Mouse (Mus musculus) cortical plate, adult 2 months (tissue): Measurements from ENCODE around the gene Uggt2. TPM values are rescaled to one million over a fixed set of nuclear protein-coding genes. Genes with fewer than 3 reads are reported as not detected.

Experiments used
- H3K27ac ChIP-seq: fragments of 200-500 bp; 2 replicates; pipeline ENCODE4 v1.5.1; 2012; ENCODE audit warnings: low read length, control low read depth, inconsistent platforms; ENCODE audit not compliant: insufficient read depth
- H3K4me1 ChIP-seq: fragments of 200-500 bp; 2 replicates; pipeline ENCODE4 v1.6.1; 2011; ENCODE audit warnings: low read length; ENCODE audit not compliant: control insufficient read depth, insufficient read depth
- H3K4me3 ChIP-seq: fragments of 200-500 bp; 2 replicates; pipeline ENCODE4 v1.5.1; 2011; ENCODE audit warnings: mild to moderate bottlenecking, low read length, control low read depth; ENCODE audit not compliant: insufficient read depth
- CTCF ChIP-seq: fragments of 200-500 bp; IDR thresholded peaks from 2 replicates; pipeline ENCODE4 v1.5.1; 2011; ENCODE audit warnings: mild to moderate bottlenecking, control low read depth, low read length; ENCODE audit not compliant: insufficient read depth; ENCODE audit errors: extremely low read depth
- POLR2A ChIP-seq: fragments of 200-500 bp; IDR thresholded peaks from 2 replicates; pipeline ENCODE4 v1.6.1; 2011; ENCODE audit warnings: mild to moderate bottlenecking, low read length, control low read depth; ENCODE audit not compliant: insufficient read depth; ENCODE audit errors: extremely low read depth
- polyA plus RNA-seq: library from polyadenylated mRNA; depleted of rRNA; stranded (reverse); fragments of >200 nt; gene quantifications from 2 replicates; pipeline ENCODE4 v1.2.3, GENCODE M21; 2012

The Uggt2 gene
- polyA plus RNA-seq, 1 experiment, result 48.1 TPM

GRCm38 (mm10) chr14:119040253-119040652 lies 59.0 kb downstream of the Uggt2 start:
- H3K4me1 ChIP-seq, result peaks cover 2% of the 10 kb centered on the region; the same call in 1 of the 2 replicates
- H3K4me3 ChIP-seq, result no peak overlapping the region
- TF ChIP-seq CTCF (peak; percentile 67), POLR2A (no peak)
- no peak overlapping the region for H3K27ac ChIP-seq

GRCm38 (mm10) chr14:119037755-119038154 lies 61.5 kb downstream of the Uggt2 start:
- Histone ChIP-seq H3K27ac (no peak overlapping the region), H3K4me3 (no peak overlapping the region), H3K4me1 (no peaks in the 10 kb centered on the region)
- TF ChIP-seq CTCF (no peak), POLR2A (no peak)

GRCm38 (mm10) chr14:119037076-119037683 lies 62.0 kb downstream of the Uggt2 start:
- no peak overlapping the region for H3K4me3 ChIP-seq
- no peaks in the 10 kb centered on the region for H3K4me1 ChIP-seq
- no peak overlapping the region for H3K27ac ChIP-seq
- TF ChIP-seq CTCF (no peak), POLR2A (no peak)

GRCm38 (mm10) chr14:119027675-119028253 lies 71.5 kb downstream of the Uggt2 start:
- Histone ChIP-seq H3K27ac (no peak overlapping the region), H3K4me3 (no peak overlapping the region), H3K4me1 (no peaks in the 10 kb centered on the region; the same call in 1 of the 2 replicates)
- TF ChIP-seq CTCF (no peak), POLR2A (no peak)

- Histone ChIP-seq H3K27ac (no peak overlapping the region), H3K4me1 (no peaks in the 10 kb centered on the region; the same call in 1 of the 2 replicates), H3K4me3 (no peak overlapping the region)
- TF ChIP-seq POLR2A (no peak), CTCF (peak; percentile 79)
These were observed 72.1 kb downstream of the Uggt2 start for GRCm38 (mm10) chr14:119027130-119027529.

GRCm38 (mm10) chr14:119025889-119026288 lies 73.3 kb downstream of the Uggt2 start:
- Histone ChIP-seq H3K4me3 (no peak overlapping the region), H3K27ac (no peak overlapping the region), H3K4me1 (no peaks in the 10 kb centered on the region; the same call in 1 of the 2 replicates)
- no peak for TF ChIP-seq POLR2A
- TF ChIP-seq CTCF, result no peak

- Histone ChIP-seq H3K4me3 (no peak overlapping the region), H3K27ac (peak overlapping the region; percentile 39; the same call in 1 of the 2 replicates), H3K4me1 (no peaks in the 10 kb centered on the region)
- no peak for TF ChIP-seq CTCF
- TF ChIP-seq POLR2A, result no peak
These were observed 85.7 kb downstream of the Uggt2 start for GRCm38 (mm10) chr14:119013549-119013948.

GRCm38 (mm10) chr14:119012607-119013431 lies 86.4 kb downstream of the Uggt2 start:
- peak; percentile 87; the same call in 1 of the 2 replicates for TF ChIP-seq POLR2A
- TF ChIP-seq CTCF, result no peak
- Histone ChIP-seq H3K4me1 (no peaks in the 10 kb centered on the region), H3K27ac (no peak overlapping the region), H3K4me3 (no peak overlapping the region)

- no peak overlapping the region for H3K27ac ChIP-seq
- H3K4me3 ChIP-seq, result no peak overlapping the region
- H3K4me1 ChIP-seq, result no peaks in the 10 kb centered on the region
- TF ChIP-seq POLR2A (no peak), CTCF (no peak)
These were observed 89.7 kb downstream of the Uggt2 start for GRCm38 (mm10) chr14:119009531-119009930.
